Mouse (Mus musculus) bone marrow, adult 2 months (tissue): ENCODE measurements around the gene Iqcj.

Experiments used
- CTCF ChIP-seq: fragments of 200-500 bp; IDR thresholded peaks from 2 replicates; pipeline ENCODE4 v1.5.1; 2011; ENCODE audit warnings: low read length, control low read depth; ENCODE audit not compliant: control insufficient read depth, insufficient read depth
- POLR2A ChIP-seq: fragments of 200-500 bp; IDR thresholded peaks from 2 replicates; pipeline ENCODE4 v1.6.1; 2011; ENCODE audit warnings: low read depth, mild to moderate bottlenecking, control low read depth, low read length, borderline replicate concordance; ENCODE audit not compliant: control insufficient read depth

- TF ChIP-seq CTCF (no peak), POLR2A (no peak)
Measured at GRCm38 (mm10) chr3:67935829-67936228, 43.8 kb downstream of the Iqcj start.
